Mouse (Mus musculus) gastrocnemius, adult 2 months (tissue): ENCODE data around the gene Lhfp. TPM values are rescaled to one million over a fixed set of nuclear protein-coding genes. Genes with fewer than 3 reads are reported as not detected.
"Not testable (repeated sequence)": the region's sequence is repeated elsewhere in the genome, so short reads cannot be mapped to it uniquely, and the experiment has no call there.

Experiments used
- DNase-seq: peaks from one replicate; pipeline ENCODE4 v3.0.0; 2022
- H3K27ac ChIP-seq: fragments of 200-600 bp; 2 replicates; pipeline ENCODE4 v1.8.1; 2022; ENCODE audit warnings: mild to moderate bottlenecking
- H3K4me3 ChIP-seq: fragments of 200-600 bp; 2 replicates; pipeline ENCODE4 v1.8.1; 2022; ENCODE audit warnings: mild to moderate bottlenecking, moderate library complexity
- CTCF ChIP-seq: fragments of 200-600 bp; IDR thresholded peaks from 2 replicates; pipeline ENCODE4 v1.8.1; 2022; ENCODE audit warnings: antibody characterized with exemption, mild to moderate bottlenecking, moderate library complexity
- intact Hi-C: fragments of 180-260 bp; cut with DNase I; formaldehyde crosslinking; loops from one replicate; pipeline ENCODE4 v1.15.1; 2025
- total RNA-seq, 2 experiments: library from RNA; stranded (reverse); gene quantifications; 2 replicates each; pipeline ENCODE4 v1.2.3; 2021

Lhfp gene
- total RNA-seq, 2 experiments from 2014 or later = 10.0 to 16.6 TPM

DNA sequence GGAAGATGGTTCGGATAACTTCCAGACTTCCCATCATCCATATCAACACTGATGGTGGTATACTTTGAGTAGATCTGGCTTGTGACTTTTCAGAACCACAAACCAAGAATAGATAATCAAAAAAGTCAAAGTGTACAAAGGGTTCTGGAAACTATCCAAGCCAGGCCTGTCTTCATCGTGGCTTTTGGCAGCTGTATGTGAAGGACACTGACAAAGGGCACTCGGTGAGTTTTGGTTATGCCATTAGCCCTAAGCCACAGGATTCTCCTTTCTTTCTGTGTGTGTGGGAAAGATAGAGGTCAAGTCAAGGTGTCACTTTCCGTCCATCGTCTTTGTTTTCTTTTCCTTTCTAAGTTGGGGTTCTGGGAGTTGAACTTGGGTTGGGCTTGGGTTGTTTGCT lies 42.4 kb downstream of the Lhfp start:
- Histone ChIP-seq H3K4me3 (no peak overlapping the region), H3K27ac (no peak overlapping the region)
- no peak for TF ChIP-seq CTCF
- intact Hi-C loops = no loop called here
- DNase-seq = no peak

DNA sequence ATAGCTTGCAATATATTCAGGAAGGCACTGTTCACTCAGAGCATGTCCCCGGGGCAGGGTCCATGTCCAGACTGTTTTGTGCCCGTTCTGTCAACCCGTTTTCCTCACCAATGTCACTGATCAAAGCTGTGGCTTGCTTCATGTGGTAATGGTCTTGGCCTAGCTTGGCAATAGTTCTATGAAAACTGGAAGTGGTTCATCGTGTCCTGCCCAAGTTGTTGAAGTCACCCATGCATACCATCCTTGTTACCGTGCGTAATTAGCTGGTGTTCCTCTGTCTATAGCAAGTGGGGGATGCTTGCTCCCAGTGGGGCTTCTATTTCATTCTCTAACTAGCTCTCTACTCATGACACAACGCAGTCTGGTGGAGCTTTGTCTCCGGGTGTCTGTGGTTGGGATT lies 43.5 kb downstream of the Lhfp start:
- no peak overlapping the region for H3K27ac ChIP-seq
- no peak overlapping the region for H3K4me3 ChIP-seq
- intact Hi-C loops = no loop called here
- DNase-seq = no peak
- TF ChIP-seq CTCF = no peak

DNA sequence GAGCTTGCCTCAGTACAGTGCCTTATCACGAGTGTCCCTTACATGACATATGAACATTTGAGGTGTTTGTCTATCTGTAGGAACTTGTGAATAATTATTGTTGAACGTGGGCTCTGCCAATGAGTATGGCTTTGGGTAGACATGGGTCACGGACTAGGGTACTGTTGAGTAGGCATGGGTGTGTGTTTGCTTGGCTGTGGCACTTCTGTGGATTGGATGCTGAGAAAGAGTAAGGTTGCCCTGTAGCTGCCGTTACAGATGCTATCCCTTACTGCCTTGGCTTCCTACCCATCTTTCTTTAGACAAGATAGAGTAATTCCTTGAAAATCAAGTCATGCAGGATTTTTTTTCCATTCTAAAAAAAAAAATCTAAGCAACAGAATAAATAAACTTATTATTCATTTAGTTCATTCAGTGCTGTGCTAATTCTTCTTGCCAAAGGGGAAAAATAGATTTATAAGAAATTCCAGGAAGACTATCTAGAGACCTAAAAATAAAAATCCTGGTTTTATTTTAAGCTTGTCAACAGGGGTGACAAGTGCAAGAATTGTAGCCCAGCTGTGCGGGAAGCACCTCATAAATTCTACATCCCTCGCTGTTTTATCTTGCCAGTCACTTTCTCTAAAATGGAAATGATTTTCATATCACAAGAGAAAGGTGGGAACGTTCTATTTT lies 45.3 kb downstream of the Lhfp start:
- no peak for DNase-seq
- no peak overlapping the region for H3K4me3 ChIP-seq
- H3K27ac ChIP-seq = peak overlapping the region; percentile 63
- TF ChIP-seq CTCF = no peak
- intact Hi-C loops = no loop called here

DNA sequence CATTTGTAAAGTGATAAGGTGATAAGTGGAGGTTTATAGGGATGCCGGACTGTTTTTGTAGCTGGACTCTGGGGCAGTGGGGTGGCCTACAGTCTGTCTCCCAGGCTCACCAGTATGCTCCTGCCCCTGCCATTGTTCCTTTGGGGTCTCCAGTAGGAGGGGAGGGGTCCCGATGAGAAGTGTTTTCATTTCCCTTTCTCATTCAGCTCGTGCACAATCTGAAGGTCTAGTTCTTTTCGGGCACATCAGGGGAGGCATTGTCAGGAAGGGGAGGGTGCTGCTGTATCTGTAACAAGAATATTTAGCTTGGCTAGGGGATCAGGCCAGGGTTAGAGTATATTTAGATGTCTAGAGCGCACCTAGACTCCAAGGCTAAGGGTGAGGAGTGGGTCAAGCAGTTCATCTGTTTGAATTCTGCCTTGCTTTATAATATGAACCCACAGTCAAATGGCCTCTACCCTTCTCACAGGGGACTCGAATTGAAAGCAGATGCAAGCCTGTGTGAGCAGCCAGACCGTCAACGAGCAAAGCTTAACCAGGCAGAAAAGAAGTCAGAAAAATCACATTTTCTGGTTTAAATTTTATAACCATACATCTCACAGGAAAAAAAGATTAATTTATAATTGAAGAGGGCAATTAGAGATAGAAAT lies 46.0 kb downstream of the Lhfp start:
- TF ChIP-seq CTCF = no peak
- Histone ChIP-seq H3K4me3 (no peak overlapping the region; the same call in 1 of the 2 replicates), H3K27ac (peak overlapping the region; percentile 63)
- intact Hi-C loops = no loop called here
- DNase-seq = no peak

DNA sequence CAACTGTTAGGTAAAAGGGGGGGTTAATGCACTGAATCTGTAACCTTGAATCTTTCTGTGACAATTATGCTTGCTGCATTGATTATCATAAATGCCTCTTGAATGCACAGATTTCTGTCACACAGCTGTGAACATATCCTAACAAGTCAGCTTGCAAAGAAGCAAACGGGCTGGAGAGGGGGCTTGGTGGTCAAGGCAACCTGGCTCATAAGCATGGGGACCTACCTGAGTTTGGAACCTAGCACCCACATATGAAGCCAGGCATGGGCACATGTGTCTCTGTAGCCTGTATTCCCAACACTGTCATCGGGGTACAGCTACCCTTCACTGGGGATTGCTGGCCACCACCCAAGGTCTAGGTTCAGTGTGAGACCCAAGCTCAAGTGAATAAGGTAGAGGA lies 48.6 kb downstream of the Lhfp start:
- DNase-seq = no peak
- intact Hi-C loops = no loop called here
- no peak for TF ChIP-seq CTCF
- Histone ChIP-seq H3K27ac (no peak overlapping the region), H3K4me3 (no peak overlapping the region)

GRCm38 (mm10) chr3:53100210-53100609 lies 58.9 kb downstream of the Lhfp start:
- no peak overlapping the region for H3K4me3 ChIP-seq
- H3K27ac ChIP-seq = no peak overlapping the region; the same call in 1 of the 2 replicates
- no peak for TF ChIP-seq CTCF
- intact Hi-C loops = no loop called here
- DNase-seq = no peak

DNA sequence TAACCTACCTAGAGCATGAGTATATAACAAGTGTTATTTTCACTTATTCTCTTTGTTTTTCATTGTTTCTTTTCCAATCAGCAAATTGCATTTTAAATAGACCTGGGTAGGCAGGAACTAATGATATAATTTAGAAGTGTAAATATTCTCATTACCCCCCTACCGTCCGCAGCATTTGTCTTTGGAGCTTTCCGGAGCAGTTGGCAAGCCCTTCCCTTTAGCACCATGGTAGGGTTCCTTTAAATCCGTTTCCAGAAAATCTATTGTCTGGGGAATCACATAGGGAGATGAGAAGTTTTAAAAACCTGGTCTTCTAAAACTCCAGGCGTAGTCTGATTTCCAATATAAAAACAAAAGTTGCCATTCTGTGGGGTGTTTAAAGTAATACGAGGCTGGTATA lies 59.5 kb downstream of the Lhfp start:
- no peak for TF ChIP-seq CTCF
- DNase-seq = no peak

DNA sequence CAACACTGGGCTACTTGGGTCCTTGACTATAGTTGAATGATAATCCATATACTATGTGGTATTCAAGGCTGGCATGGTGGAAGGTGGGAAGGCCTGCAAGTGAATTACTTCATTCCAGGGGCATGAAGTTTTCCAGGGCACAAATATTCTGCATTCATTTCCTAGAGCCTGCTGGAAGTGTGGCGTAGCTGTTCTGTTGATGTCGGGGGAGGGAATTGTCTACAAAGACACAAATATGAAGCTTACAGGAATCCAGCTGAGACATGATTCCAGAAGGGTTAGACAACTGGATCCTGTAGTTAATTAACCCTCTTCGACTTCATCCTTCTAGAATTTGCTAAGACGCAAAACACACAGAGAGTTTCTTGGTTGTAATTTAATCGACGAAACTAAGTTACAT lies 60.4 kb downstream of the Lhfp start:
- no peak for DNase-seq
- intact Hi-C loops = no loop called here
- Histone ChIP-seq H3K27ac (no peak overlapping the region), H3K4me3 (no peak overlapping the region)
- no peak for TF ChIP-seq CTCF

More for the DNA sequence above, 59.5 kb downstream of the Lhfp start:
- H3K27ac ChIP-seq = no peak overlapping the region
- no peak overlapping the region for H3K4me3 ChIP-seq
- intact Hi-C loops = no loop called here

DNA sequence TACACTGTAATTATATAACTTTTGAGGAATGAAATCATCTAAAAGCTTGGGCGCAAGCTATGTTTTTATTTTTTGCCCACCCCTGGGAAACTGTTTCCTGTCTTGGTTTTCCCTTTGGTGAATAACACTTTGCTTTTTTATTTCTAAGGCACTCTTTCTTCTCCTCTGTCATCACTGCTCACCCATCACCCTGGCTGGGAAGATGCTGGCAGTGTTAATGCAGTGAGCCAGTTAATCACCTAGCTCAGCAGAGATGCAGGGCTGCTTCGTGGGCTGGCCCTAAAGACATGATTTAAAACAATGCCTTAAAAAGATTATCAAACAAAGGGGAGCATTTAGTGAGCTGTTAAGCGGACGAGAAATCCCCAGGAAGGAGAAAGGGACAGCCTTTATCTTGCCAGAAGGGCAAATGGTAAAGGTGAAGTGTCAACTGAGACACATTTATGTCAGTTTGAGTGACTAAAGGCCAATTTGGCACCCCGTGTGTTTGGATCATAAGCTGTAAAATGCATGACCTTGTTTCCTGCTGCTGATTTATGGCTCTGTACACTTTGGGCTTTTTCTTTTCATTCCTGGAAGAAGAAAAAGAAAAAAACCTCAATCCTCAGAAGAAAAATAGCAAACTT lies 60.9 kb downstream of the Lhfp start:
- DNase-seq = no peak
- TF ChIP-seq CTCF = no peak
- intact Hi-C loops = no loop called here
- H3K4me3 ChIP-seq = peak overlapping the region; percentile 11; the same call in 1 of the 2 replicates
- peak overlapping the region; percentile 38; the same call in 1 of the 2 replicates for H3K27ac ChIP-seq

- DNase-seq = no peak
- TF ChIP-seq CTCF = no peak
- intact Hi-C loops = no loop called here
- H3K27ac ChIP-seq = peak overlapping the region; percentile 38; the same call in 1 of the 2 replicates
- H3K4me3 ChIP-seq = no peak overlapping the region; the same call in 1 of the 2 replicates
Measured at GRCm38 (mm10) chr3:53102757-53103153, 61.4 kb downstream of the Lhfp start.

GRCm38 (mm10) chr3:53108594-53109373 lies 67.5 kb downstream of the Lhfp start:
- no peak for DNase-seq
- Histone ChIP-seq H3K27ac (no peak overlapping the region), H3K4me3 (no peak overlapping the region)
- no peak for TF ChIP-seq CTCF
- intact Hi-C loops = no loop called here

GRCm38 (mm10) chr3:53109879-53110278 lies 68.6 kb downstream of the Lhfp start:
- no peak for TF ChIP-seq CTCF
- Histone ChIP-seq H3K27ac (no peak overlapping the region), H3K4me3 (no peak overlapping the region)
- DNase-seq = no peak
- intact Hi-C loops = no loop called here

DNA sequence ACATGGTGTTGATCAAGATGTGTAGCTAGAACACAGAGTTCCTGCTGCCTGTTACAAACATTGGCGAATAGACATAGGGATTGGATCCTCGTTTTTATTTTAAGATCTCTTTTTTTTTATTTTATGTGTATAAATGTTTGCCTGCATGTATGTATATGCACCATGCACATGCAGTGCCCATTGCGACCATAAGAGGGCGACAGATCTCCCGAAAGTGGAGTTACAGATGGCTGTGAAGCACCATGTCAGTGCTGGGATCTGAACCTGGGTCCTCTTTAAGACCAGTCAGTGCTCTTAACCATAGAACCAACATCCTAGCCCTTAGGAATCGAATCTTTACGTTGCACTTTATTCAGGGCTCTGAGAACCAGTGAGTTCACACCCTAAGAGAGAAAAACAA lies 70.7 kb downstream of the Lhfp start:
- TF ChIP-seq CTCF = peak; percentile 16; the same call in 1 of the 2 replicates
- no peak overlapping the region for H3K4me3 ChIP-seq
- H3K27ac ChIP-seq = no peak overlapping the region
- DNase-seq = no peak
- intact Hi-C loops = no loop called here

GRCm38 (mm10) chr3:53118755-53119154 lies 77.4 kb downstream of the Lhfp start:
- H3K4me3 ChIP-seq, DNase-seq, intact Hi-C loops, H3K27ac ChIP-seq: not testable (repeated sequence)
